Mouse (Mus musculus) CD4-positive helper T cell, adult 2 months (primary cell): ENCODE data around the gene Cnppd1.

Experiments
- DNase-seq: peaks from one replicate; pipeline ENCODE4 v3.0.0-alpha.2; 2012; ENCODE audit warnings: low read depth, missing footprints, low spot score

Cnppd1 gene

DNA sequence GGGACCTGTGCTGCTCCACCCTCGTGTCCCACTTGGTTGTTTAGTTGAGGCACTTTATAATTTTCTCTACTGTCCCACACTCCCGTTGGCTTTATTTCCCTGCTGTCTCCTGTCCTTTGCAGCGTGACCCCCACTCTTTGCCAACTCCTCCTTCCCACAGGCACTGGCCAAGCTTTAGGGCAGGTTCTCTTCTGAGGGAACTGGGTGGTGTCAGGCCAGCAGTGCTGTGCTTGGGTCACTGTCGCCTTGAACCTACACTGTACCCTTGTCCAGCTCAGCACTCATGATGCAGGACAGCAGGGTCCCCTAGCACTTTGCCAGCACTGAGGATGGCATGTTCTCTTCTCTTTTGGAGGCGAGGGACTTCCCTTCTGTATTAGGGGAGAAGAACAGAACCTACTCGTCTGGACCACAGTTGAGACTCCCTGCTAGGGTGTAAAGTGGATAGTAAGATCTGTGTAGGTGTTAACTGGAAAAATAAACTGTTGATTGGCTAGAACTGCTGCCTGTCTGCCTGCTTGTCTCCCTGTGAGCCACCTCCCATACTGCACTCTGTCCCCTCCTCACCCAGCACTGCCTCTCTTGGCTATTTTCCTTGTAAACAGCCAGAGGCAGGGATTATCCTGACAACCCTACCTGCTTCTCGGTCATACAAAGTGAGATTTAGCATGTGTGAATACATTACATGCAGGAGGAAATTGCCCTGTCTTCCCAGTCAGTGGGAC is 5.1 kb upstream of the Cnppd1 start:
- DNase-seq, result no peak

DNA sequence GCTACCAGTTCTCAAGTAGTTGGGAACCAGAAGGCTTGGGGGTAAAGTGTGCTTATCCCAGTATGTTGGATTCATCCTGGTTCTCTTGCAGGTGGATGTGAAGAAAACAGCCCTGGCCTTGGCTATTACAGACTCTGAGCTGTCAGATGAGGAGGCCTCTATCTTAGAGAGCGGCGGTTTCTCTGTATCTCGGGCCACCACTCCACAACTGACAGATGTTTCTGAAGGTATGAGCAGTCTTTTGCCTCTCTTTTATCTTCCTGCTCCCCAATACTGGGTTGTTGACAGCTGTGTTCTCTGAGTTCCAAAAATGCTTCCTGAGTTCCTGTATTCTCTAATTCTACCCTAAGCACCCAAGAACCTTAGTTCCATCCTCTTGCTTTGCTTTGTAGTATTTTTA is 3.1 kb upstream of the Cnppd1 start:
- no peak for DNase-seq

DNA sequence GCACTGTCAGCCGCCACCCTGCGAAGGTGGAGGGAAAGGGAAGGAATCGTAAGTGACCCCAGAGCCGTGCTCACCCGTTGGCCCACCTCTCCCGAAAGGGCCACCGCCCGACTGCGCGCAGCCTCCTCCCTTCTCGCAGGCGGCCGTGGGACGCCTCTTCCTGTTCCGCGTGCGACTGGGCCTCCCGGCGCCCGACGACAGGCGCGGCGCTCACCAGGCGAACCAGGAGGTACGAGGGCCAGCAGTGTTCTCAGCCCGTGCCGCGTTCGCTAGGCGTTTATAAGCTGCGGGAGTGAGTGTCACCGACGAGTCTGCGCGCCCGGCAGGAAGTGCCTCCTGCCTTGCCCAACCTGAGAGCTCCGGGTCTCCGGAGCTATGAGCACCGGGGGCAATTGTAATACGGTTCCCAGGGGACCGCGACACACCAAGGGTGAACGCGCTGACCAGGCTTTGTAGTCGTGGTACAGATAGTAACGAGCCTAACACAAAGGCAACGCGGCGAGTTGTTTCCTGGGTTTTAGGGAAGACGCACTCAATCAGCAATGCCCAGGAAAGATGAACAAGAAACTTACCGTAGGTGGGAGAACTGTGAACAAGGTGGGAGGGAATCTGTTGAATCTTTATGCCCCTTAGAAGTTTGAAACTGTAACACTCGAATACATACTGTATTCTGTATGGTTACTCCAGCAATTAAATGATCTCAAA is 873 bp downstream of the Cnppd1 start:
- peak; percentile 86 for DNase-seq

DNA sequence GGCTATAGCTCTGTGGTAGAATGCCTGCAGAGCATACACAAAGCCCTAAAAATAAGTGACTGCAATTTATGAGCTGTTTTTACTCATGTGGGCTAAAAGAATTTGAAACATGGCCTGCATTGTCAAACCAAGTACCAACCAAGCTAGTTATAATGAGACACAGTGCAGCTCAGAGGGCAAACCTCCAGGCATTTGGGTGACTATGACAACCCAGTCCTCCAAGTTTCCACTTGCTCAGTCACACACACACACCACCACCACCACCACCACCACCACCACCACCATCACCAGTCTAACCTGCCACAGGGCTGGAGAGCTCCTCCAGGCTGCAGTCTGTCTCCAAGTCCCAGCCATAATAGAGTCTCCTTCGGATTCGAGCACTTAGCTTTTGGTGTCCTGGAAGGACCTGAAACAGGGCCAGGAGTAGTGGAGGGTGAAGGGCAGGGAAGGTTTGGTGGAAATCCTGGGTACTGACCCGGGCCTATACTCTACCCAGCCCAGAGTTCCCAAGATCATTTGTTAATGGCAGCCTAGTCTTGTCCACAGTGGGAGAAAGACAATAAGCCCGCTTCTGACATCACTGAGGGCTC is 1.8 kb downstream of the Cnppd1 start:
- peak; percentile 49 for DNase-seq

DNA sequence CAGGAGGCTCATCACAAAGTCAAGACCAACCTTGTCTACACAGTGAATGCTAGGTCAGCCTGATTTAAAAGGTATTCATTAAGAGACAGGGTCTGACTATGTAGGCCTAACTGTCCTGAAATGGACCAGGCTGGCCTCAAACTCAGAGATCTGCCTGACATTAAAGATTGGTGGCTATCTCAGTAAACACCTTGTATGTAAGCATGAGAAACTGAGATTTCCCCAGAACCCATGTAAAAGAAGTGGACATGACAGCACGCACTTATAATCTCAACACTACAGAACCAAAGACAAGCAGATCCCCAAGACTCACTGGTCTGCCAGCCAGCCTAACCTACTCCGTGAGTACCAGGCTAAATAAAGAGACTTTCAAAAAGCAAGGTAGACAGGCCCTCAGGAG is 4.1 kb downstream of the Cnppd1 start:
- DNase-seq, result no peak

DNA sequence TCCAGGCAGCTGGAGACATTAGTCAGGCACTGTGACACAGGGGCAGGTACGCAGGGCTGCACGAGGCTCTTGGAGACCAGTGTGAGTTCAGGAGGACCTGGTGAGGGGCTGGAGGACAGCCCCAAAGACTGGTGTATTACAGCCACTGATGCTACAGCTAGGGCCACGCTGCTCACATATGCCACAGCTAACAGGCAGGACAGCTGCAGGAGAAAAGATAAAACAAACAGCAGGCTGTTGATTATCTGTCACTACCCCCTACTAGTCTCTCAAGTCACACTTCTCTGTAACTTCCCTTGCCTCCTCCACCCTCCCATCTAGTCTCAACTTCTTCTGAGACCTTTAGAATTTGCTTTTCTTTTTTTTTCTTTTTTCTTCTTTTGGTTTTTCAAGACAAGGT is 5.8 kb downstream of the Cnppd1 start:
- no peak for DNase-seq

DNA sequence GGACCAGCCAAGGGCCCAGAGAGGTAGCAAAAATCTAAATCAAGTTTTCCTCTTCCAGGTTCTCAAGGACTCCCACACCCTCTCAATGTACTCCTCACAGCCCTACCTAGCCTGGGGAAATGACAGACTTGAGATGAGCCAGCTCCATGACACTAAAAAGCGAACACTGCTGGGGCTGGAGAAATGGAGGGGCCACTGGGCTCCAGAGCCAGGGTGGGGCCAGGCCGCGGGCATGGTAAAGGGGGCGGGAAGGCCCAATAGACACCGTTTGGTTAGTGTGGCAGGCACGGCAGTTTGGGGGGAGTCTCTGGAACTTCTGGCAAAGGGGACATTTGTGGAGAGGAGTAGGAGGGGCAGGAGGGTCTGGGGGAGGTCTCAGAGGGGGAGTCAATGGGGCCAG is 6.2 kb downstream of the Cnppd1 start:
- DNase-seq, result no peak

DNA sequence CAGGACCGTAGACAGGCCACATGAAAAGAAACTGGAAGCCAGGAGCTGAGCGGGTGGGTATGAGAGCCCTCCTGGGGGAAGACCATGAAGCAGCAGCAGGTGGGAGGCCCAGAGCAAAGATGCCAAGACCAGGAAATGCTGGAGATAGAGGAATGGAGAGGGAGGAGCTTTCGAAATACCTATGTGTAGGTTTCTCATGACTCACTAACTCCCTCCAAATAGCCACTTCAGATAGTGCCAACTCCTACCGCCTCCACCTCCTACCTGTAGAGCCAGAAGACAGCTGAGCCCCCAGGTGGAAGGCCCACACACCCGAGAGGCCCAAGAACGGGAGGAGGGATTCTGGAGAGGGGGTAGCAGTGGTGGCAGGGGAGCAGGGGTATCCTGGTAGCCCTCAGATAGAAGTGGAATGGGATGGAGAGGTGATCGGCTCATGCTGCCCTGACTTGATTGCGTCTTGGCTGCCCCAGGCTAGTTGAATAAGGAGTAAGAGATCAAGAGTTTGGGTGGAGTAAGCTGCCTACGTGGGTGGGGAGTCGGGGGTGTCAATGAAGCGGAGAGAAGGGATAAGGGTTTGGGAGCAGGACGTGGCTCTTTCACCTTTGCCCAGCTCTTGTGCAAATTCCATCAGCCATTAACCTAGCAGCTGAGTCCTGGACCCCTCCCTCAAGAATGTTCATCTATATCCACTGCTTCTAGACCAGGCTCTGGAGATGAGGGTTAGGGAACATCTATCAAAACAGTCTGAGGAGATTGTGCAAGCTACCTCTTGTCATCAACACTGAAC is 8.9 kb downstream of the Cnppd1 start, which contains the start of gene Slc23a3:
Slc23a3 (minus strand) TSS at position 470 of the 787 bp plus-strand sequence.
- DNase-seq, result no peak

DNA sequence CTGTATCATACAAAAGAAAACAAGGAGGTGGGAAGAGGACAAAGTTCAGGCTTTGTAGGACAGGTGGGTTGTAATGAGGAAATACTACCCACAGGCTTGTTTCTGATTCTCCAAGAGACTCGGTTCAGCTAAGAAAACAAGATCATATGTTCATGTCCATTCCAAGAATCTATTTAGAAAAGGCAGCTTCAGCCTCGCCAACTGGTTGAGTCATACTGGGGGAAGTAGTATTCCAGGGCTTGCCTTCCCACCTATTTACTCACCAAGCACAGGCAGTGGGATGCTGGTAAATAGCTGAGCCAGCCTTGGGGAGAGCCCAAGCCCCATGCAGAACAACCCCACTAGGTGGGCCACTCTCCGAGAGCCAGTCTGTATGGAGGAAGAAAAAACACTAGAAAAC is 13.9 kb downstream of the Cnppd1 start:
- DNase-seq, result no peak

DNA sequence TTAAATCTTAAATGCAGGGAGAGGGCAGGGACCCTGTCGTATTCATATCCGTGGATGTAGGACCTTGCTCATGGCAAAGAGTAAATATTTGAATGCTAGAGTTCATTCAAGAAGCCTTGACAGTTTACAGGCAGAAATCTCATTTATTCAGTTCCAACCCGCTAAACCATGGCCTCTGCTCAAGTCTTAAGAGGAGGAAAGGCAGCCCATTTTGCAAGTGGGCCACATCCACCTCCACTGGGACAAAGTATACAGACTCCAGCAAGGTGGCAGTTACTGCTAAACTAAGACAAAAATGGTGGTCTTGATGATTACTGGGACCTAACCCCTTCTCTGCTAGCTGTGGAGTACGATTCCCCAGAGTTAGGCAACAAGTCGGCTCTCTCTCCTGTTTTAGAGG is 17.1 kb downstream of the Cnppd1 start:
- DNase-seq, result no peak

DNA sequence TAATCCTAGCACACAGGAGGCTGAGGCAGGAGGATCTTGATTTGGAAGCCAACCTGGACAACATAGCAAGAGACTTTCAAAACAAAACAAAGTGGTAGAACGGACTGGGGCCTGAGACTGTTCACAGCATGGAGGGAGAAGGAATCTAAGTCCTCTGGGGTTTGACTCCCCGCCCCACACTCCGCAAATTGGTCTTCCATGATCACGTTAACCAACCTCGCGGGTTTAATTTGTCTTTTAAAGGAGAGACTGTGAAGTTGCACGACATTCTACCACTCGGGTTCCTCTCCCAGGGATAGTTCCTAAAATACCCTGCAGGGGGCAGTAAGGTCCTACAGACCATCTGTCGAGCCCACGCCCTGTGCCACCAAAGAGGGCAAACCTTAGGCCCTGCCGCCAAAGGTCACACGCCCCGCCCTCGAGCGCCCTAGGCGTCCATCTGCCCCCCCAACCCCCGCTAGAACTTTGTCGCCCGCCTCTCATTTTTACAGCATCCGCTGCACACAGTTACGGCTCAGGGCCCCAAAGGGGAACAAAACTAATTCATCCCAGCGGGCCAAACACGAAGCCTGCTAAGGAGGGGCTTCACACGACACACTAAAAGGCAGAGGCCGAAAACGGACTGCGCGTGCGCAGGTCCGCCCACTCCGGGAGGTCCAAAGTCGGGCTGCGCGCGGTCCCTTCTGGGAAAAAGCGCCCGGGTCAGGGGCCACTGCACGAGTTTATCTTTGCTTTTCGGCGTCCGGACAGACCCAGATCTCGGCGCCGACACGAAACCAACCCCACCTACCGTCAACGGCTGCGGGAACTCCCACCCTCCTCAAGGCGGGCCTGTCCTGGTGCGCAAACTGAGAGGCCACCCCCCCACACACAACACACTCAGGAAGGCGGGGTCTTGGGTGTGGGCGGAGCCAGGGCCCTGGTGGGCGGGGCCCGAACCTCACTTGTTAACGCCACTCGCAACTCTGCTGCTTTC is 17.9 kb downstream of the Cnppd1 start, which contains the start of gene Nhej1:
Nhej1 (minus strand) TSS at position 855 of the 976 bp plus-strand sequence.
- DNase-seq, result peak; percentile 98

DNA sequence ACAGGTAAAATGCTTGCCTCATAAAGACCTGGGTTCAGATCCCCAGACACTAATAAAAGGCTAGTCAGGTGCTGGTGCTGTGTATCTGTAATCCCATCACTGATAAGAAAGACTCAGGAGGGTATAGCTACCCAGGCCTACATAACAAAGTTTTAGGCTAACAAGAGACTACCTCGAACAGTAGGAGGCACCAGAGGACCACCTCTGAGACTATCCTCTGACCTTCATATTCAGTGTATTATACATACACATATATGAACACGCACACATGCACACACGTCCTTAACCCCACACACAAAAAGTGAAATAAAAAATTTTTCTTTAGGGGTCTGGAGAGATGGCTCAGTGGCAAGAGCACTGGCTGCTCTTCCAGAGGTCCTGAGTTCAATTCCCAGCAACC is 20.3 kb downstream of the Cnppd1 start:
- peak; percentile 58 for DNase-seq
